Mouse (Mus musculus) urinary bladder, adult 2 months (tissue): ENCODE data around the gene Ubxn2a. TPM values are rescaled to one million over a fixed set of nuclear protein-coding genes. Genes with fewer than 3 reads are reported as not detected.
"Not testable (repeated sequence)": the region's sequence is repeated elsewhere in the genome, so short reads cannot be mapped to it uniquely, and the experiment has no call there.

Source experiments
- DNase-seq: peaks from one replicate; pipeline ENCODE4 v3.0.0; 2022; ENCODE audit warnings: low spot score
- polyA plus RNA-seq: library from polyadenylated mRNA; depleted of rRNA; stranded (reverse); fragments of >200 nt; gene quantifications from 2 replicates; pipeline ENCODE4 v1.2.3, GENCODE M21; 2012; rRNA removed

Gene Ubxn2a
- polyA plus RNA-seq = 16.2 and 19.0 TPM in 2 replicates

GRCm38 (mm10) chr12:4906951-4907906 lies at the start of gene Ubxn2a:
TSS of gene Ubxn2a (minus strand) at chr12:4907705.
- peak; percentile 92 for DNase-seq

GRCm38 (mm10) chr12:4953156-4953555 lies 45.7 kb upstream of the Ubxn2a start:
- DNase-seq = no peak

DNA sequence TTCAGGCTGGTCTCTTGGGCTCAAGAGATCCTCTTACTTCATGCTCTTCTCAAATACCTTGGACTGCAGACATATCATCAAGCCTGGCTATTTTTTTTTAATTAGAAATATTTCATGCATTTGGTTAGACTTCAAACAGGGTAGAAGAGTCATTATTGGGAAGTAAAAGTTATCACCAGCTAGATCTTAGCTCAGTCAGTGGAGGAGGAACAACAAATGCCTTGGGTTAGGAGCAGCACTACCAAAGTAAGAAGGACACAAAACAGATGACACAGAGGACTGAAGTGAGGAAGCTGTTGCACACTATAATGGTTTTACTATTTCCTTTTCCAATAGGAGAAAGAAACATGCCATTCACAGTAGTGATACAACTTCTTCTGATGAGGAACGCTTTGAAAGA lies 44.8 kb upstream of the Ubxn2a start:
- DNase-seq = no peak

DNA sequence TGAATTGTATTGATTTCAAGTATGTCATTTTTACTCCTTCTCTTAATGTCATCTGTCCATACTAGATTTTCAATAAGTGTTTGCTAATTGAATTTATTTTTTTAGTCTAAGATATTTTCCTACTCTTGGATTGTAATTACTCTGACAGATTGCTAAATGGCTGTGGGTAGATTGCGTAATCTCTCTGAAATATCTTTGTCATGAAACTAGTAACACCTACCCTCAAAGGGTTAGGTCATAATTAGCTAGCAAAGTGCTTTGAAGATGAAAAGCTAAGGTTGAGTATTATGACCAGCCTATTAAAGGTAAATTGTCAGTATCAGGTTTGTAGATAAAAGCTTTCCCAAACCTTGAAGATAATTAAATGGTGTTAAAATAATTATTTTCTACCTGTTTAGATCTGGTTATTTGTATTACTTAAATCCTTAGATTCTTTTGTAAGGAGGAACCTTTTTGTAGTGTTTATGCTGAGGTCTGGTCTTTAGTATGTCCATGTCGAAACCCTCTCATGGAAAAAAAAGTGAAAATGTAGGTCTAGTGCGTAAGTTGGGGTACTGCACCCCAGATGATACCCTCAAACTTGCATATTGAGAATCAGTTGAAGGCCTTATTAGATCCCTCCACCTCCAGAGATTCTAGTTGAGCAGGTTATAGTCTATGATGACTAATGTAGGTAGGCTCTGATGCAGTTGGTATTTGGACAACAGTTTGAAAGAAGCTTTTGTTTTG lies 23.5 kb upstream of the Ubxn2a start:
- no peak for DNase-seq

- no peak for DNase-seq
Measured at GRCm38 (mm10) chr12:4928197-4928596, 20.7 kb upstream of the Ubxn2a start.

DNA sequence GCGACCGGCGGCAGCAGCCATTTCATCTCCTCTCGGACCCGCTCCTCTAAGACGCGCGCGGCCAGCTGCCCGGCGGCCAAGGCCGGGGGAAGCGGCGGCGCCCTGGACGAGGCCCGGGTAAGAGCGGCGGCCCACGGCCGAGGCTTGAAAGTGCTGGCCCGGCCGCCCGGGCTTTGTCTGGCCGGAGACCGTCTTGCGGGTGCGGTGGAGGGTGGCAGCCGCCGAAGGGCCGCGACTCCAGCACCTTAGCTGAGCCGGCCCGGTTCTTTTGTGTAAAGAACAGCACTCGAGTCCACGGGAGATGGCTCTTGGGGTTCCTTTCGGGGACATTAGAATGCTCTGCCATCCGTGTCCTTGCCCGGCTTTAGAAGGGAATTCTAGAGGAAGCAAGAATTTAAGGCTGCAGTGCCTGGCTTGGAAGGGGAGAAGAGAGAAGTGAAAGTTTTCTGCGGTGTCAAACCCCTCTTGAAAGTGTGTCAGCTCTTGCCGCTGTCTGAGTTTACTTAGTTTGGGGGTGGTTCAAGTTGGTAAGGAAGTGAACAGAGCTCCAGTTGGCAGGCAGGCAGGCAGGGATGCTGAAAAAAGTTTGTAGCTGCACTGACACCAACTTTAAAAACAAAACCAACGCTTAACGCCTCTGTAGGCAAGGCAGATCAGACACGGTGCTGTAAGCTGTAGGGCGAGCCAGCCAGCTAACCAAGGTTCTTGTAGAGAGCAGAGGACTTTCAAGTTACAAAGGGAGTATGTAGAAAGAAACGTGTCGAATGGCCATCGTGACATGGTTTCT lies 10.5 kb upstream of the Ubxn2a start:
- no peak for DNase-seq

DNA sequence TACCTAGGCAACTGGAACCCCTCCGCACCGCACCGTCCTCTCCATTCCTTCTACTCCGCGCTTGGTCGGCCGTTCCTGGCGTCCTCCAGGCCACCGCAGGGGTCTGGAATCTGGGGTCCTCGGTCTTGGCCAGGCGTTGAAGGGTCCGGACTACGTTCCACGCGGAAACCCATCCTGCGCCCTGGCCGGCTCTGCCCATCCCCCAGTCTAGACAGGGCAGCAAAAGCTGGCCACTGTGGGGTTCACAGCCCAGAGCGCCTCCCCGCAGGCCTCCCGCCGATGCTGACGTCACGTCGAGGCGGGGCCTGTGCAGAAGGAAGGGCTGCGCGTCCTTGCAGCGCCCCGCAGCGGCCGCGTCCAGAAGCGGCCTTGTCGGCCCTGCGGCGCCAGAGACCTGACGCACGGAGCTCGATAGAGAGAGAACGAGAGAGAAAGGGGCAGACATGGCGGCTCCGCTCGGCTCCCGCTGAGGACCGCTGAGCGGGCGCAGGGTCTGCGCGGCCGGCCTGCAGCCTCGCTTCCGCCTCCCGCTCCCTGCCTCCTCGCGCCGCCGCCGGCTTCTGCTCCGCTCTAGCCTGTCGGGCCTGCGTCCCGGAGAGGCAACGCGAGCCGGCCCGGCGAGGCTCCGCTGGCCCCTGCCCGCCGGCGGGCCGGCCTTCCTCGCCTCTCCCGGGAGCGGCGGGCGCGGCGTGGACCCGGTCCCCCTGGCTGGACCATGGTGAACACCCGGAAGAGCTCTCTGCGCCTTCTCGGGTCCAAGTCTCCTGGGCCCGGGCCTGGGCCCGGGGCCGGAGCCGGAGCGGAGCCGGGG lies 9.7 kb upstream of the Ubxn2a start, which contains the start of gene Atad2b:
Gene Atad2b, plus strand, starts transcription at position 360 of the 811 bp plus-strand sequence.
- DNase-seq = peak; percentile 98

DNA sequence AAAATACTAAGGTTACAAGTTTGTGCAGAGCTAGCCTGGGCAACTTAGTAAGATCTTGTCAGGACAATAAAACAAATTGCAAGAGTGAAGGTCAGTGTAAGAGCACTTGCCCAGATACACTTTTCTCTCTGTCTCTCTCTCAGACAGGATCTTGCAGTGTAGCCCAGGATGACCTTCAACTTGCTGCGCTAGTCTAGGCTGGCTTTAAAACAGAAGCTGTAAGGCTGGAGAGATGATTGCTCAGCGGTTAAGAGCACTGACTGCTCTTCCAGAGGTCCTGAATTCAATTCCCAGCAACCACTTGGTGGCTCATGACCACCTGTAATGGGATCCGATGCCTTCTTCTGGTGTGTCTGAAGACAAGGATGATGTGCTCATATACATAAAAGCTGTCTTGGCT lies 7.4 kb upstream of the Ubxn2a start:
- DNase-seq = no peak

GRCm38 (mm10) chr12:4914441-4914840 lies 6.9 kb upstream of the Ubxn2a start:
- DNase-seq = no peak

- DNase-seq = no peak
Measured at GRCm38 (mm10) chr12:4911716-4912115, 4.2 kb upstream of the Ubxn2a start.

GRCm38 (mm10) chr12:4910496-4910895 lies 3.0 kb upstream of the Ubxn2a start:
- not testable (repeated sequence) for DNase-seq

DNA sequence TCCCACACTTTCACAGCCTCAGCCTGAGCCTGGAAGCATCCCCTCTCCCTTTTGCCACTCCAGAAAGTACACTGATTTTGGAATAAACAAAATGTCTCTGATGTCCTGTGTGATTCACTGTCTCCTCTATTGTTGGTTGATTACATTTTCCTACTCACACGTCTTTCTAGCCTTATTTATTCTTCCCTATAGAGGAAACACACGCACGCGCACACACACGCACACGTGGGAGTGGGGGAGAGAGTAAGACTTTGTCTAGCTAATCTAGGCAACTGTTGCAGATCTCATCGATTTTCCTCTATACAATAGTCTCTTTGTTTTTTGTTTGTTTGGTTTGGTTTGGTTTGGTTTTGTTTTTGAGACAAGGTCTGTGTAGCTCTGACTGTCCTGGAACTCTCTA lies 886 bp upstream of the Ubxn2a start:
- DNase-seq = no peak

DNA sequence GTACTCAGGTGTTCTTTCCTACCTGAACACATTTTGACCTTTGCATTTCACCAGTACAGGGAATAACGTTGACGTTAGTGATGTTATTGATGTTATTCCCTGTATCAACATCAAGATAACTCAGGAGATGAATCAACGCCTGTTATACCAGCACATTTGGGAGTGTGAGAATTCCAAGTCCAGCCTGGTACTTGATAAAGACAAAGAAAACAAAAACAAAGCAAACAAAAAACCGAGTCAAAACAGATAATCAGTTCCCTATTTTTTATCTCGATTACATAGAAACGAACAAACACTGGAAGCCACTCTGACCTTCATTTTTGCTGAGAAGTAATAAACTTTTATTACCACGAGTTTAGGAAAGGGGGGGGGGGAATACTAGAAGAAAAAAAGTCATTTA lies 1.0 kb downstream of the Ubxn2a start:
- no peak for DNase-seq

DNA sequence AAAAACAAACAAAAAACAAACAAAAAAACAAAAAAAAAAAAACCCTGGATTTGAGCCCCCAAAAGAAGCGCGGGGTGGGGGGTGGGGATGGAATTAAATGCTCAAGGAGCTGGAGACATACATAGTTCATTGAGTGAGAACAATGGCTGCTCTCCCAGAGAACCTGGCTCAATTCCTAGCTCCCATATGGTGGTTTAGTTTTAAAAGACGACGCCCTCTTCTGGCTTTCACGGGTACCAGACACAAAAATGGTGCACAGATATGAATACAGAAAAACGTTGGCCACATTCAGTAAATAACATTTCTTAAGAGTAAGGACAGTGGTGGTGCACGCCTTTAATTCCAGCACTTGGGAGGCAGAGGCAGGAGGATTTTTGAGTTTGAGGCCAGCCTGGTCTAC lies 1.6 kb downstream of the Ubxn2a start:
- DNase-seq = no peak

- no peak for DNase-seq
Measured at GRCm38 (mm10) chr12:4898024-4898423, 9.5 kb downstream of the Ubxn2a start.

DNA sequence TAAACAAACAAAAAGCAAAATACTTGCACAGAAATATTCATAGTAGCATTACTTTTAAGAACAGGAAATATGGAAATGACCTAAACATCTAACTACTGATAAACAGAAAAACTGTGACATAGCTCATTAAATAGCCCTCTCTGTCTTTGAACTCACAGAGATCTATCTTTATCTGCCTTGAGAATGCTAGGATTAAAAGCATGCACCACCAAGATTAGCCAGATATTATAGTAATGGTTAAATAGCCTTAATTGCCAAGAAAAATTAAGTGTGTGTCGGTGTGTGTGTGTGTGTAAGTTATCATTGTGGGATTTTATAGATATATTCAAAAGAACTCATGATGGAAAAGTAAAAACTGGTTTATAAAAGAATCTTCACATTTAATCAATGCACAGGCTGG lies 17.6 kb downstream of the Ubxn2a start:
- DNase-seq = no peak

GRCm38 (mm10) chr12:4889251-4889650 lies 18.3 kb downstream of the Ubxn2a start:
- no peak for DNase-seq

DNA sequence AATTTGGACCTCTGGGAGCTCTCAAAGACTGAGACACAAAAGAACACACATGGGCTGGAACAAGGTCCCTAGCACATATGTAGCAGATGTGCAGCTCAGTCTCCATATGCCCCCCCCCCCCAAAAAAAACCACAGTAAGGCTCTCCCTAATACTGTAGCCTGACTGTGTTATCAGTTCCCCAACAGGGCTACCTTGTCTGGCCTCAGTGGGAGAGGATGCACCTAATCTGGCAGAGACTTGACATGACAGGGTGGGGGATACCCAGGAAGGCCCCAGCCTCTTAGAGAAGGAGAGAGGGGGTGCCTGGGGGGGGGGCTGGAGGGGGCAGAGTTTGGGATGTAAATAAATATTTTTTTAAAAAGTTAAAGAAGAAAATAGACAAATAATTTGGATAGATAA lies 18.8 kb downstream of the Ubxn2a start:
- DNase-seq = no peak

GRCm38 (mm10) chr12:4886581-4886980 lies 20.9 kb downstream of the Ubxn2a start:
- not testable (repeated sequence) for DNase-seq

DNA sequence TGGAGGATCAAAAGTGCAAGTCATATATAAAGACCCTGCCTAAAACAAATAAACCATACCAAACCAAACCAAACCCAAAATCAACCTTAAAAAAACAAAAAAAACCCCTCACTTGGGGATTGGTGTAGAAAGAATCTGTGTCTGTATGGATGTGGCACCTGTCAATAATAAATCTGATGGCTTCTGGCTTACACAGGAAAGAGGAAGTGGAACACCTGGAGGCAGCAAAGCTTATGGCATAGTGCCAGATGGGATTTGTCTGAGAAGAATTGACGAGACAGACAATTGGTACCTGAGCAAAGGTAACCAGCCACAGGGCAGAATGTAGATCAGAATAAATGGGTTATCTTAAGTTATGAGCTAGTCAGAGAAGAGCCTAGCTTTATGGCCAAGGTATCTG lies 22.4 kb downstream of the Ubxn2a start:
- DNase-seq = no peak

- DNase-seq = no peak
Measured at GRCm38 (mm10) chr12:4882086-4882485, 25.4 kb downstream of the Ubxn2a start.
